In genomic region chr11:95415931-95416330, GRCm38 (mm10) we compare ENCODE assay signal across 8 mouse cellular contexts. TPM values are rescaled to one million over a fixed set of nuclear protein-coding genes. Genes with fewer than 3 reads are reported as not detected.
DNase-seq lines count a peak whose midpoint lies in the region; ATAC-seq and TF ChIP-seq lines count a peak whose summit lies in the region.

No protein-coding gene starts in this region.

- no peak for DNase-seq in heart, postnatal 36 days
- DNase-seq in Muller cell, postnatal 12 days (ENCODE audit: inconsistent ontology term), result peak; percentile 72
- no peak for DNase-seq in heart, postnatal 0 days (ENCODE audit: low spot score)
- DNase-seq in midbrain, embryonic 11.5 days (ENCODE audit: low spot score, missing footprints), result no peak
- DNase-seq in adrenal gland, postnatal 4 days (ENCODE audit: low spot score in 2 of 2), result no peak
- DNase-seq in ovary, postnatal 36 days (ENCODE audit: low spot score), result no peak
- no peak for DNase-seq in retina, postnatal 1 day

- peaks cover 10% of the 10 kb centered on the region for H3K4me1 ChIP-seq in heart, embryonic 12.5 days (replicated peaks)
- peaks cover 11% of the 10 kb centered on the region for H3K4me1 ChIP-seq in heart, postnatal 0 days (ENCODE audit: control insufficient read depth, insufficient read depth)
- peaks cover 19% of the 10 kb centered on the region for H3K4me1 ChIP-seq in midbrain, embryonic 11.5 days (ENCODE audit: control insufficient read depth, insufficient read depth, low read length)

- no peaks in the 10 kb centered on the region for H3K27me3 ChIP-seq in heart, embryonic 12.5 days (replicated peaks)
- no peaks in the 10 kb centered on the region for H3K27me3 ChIP-seq in heart, postnatal 0 days (ENCODE audit: control insufficient read depth, insufficient read depth, low read length)
- peaks cover 6% of the 10 kb centered on the region; the same call in 1 of the 2 replicates for H3K27me3 ChIP-seq in midbrain, embryonic 11.5 days (ENCODE audit: control insufficient read depth, insufficient read depth, low read length)

- H3K4me3 ChIP-seq in heart, embryonic 12.5 days, result peak overlapping the region; percentile 16; the same call in 1 of the 2 replicates
- peak overlapping the region; percentile 15; the same call in 1 of the 2 replicates for H3K4me3 ChIP-seq in heart, postnatal 0 days (ENCODE audit: low read depth, low read length)
- peak overlapping the region; percentile 57 for H3K4me3 ChIP-seq in midbrain, embryonic 11.5 days (ENCODE audit: low read depth, low read length)

- TF ChIP-seq CTCF in heart, postnatal 0 days (IDR thresholded peaks at IDR 0.05; ENCODE audit: low read depth), result no peak

- intact Hi-C loops in heart, postnatal 36 days (cut with DNase I), result no loop called here

- no peak for TF ChIP-seq EP300 in heart, postnatal 0 days (IDR thresholded peaks at IDR 0.05; ENCODE audit: low read depth)

- no peak for ATAC-seq in heart, embryonic 12.5 days (ENCODE audit: insufficient number of reproducible peaks, low FRiP score)
- no peak for ATAC-seq in heart, postnatal 0 days (ENCODE audit: insufficient read depth, low read depth)
- ATAC-seq in midbrain, embryonic 11.5 days (ENCODE audit: low FRiP score), result no peak

- peak overlapping the region; percentile 39; the same call in 1 of the 2 replicates for H3K9ac ChIP-seq in heart, embryonic 12.5 days
- no peak overlapping the region for H3K9ac ChIP-seq in heart, postnatal 0 days (replicated peaks; ENCODE audit: low read depth, low read length)
- peak overlapping the region; percentile 39; the same call in 1 of the 2 replicates for H3K9ac ChIP-seq in midbrain, embryonic 11.5 days (ENCODE audit: low read length)

- peak overlapping the region; percentile 46 for H3K4me2 ChIP-seq in heart, embryonic 12.5 days
- peak overlapping the region; percentile 68 for H3K4me2 ChIP-seq in heart, postnatal 0 days (ENCODE audit: low read depth, low read length)
- H3K4me2 ChIP-seq in midbrain, embryonic 11.5 days, result peak overlapping the region; percentile 83

- peak overlapping the region; percentile 47 for H3K27ac ChIP-seq in heart, embryonic 12.5 days (ENCODE audit: poor library complexity, severe bottlenecking)
- H3K27ac ChIP-seq in heart, postnatal 0 days (ENCODE audit: low read depth), result peak overlapping the region; percentile 96; the same call in 1 of the 2 replicates
- peak overlapping the region; percentile 91 for H3K27ac ChIP-seq in midbrain, embryonic 11.5 days (ENCODE audit: low read depth, low read length)

- 0 out of 2 replicates have a peak, but pooled peaks cover 4% of the 10 kb centered on the region for H3K36me3 ChIP-seq in heart, embryonic 12.5 days
- no peaks in the 10 kb centered on the region for H3K36me3 ChIP-seq in heart, postnatal 0 days (replicated peaks; ENCODE audit: control insufficient read depth, insufficient read depth, low read length)
- H3K36me3 ChIP-seq in midbrain, embryonic 11.5 days (ENCODE audit: control insufficient read depth, insufficient read depth, low read length), result 0 out of 2 replicates have a peak, but pooled peaks cover 3% of the 10 kb centered on the region

- no peaks in the 10 kb centered on the region for H3K9me3 ChIP-seq in heart, embryonic 12.5 days (replicated peaks)
- no peaks in the 10 kb centered on the region for H3K9me3 ChIP-seq in heart, postnatal 0 days (replicated peaks; ENCODE audit: control insufficient read depth, low read length)
- no peaks in the 10 kb centered on the region for H3K9me3 ChIP-seq in midbrain, embryonic 11.5 days (ENCODE audit: control insufficient read depth, low read length)

RNA-seq across cellular contexts. Expression of gene Spop, which starts 2.1 kb away (rescaled TPM):
- 115 and 119 TPM in 2 replicates for polyA plus RNA-seq in heart, embryonic 12.5 days (2016; fragmentation: Nextera tagmentation; extraction: Ambion mirVana)
- 100 to 1,000 TPM; 175 to 193 TPM for total RNA-seq in heart, postnatal 36 days (2021)
- 34.5 and 38.0 TPM in 2 replicates for total RNA-seq in heart, postnatal 0 days (2014; rRNA removed; ENCODE audit: low replicate concordance)
- polyA plus RNA-seq in heart, postnatal 0 days (2015; fragmentation: Nextera tagmentation; extraction: Ambion mirVana), result 129 and 142 TPM in 2 replicates
- 132 and 162 TPM in 2 replicates for polyA plus RNA-seq in midbrain, embryonic 11.5 days (2014; fragmentation: Nextera tagmentation; extraction: Ambion mirVana)
- 100 to 1,000 TPM; 122 to 124 TPM for total RNA-seq in adrenal gland, postnatal 4 days (2021)

RNA-seq across cellular contexts. Expression of gene Slc35b1, which starts 31.4 kb away (rescaled TPM):
- polyA plus RNA-seq in heart, embryonic 12.5 days (2016; fragmentation: Nextera tagmentation; extraction: Ambion mirVana), result 86.0 and 86.5 TPM in 2 replicates
- total RNA-seq in heart, postnatal 36 days (2021), result 10 to 100 TPM; 35.7 to 37.6 TPM
- 35.2 and 71.6 TPM in 2 replicates for total RNA-seq in heart, postnatal 0 days (2014; rRNA removed; ENCODE audit: low replicate concordance)
- 70.3 TPM in 2 replicates for polyA plus RNA-seq in heart, postnatal 0 days (2015; fragmentation: Nextera tagmentation; extraction: Ambion mirVana)
- 130 and 133 TPM in 2 replicates for polyA plus RNA-seq in midbrain, embryonic 11.5 days (2014; fragmentation: Nextera tagmentation; extraction: Ambion mirVana)
- total RNA-seq in adrenal gland, postnatal 4 days (2021), result 10 to 100 TPM; 64.7 to 71.1 TPM
